Mouse (Mus musculus) limb, embryonic 15.5 days (tissue): ENCODE data around the gene Ipo8. TPM values are rescaled to one million over a fixed set of nuclear protein-coding genes. Genes with fewer than 3 reads are reported as not detected.

Source experiments
- ATAC-seq: fragments of 200-750 bp; cut with Nextera tagmentation; 2 replicates; pipeline ENCODE4 v1.8.0; 2017; ENCODE audit warnings: low read depth, moderate TSS enrichment; ENCODE audit not compliant: insufficient number of reproducible peaks, low FRiP score, low TSS enrichment
- H3K27ac ChIP-seq: fragments of 300-500 bp; sonication (generic); 2 replicates; pipeline ENCODE4 v1.5.1; 2015; ENCODE audit warnings: moderate library complexity, mild to moderate bottlenecking, inconsistent platforms
- H3K27me3 ChIP-seq: fragments of 300-500 bp; sonication (generic); 2 replicates; pipeline ENCODE4 v1.6.1; 2015; ENCODE audit warnings: inconsistent platforms
- H3K36me3 ChIP-seq: fragments of 300-500 bp; sonication (generic); 2 replicates; pipeline ENCODE4 v1.6.1; 2015; ENCODE audit warnings: inconsistent platforms
- H3K4me1 ChIP-seq: fragments of 300-500 bp; sonication (generic); 2 replicates; pipeline ENCODE4 v1.6.1; 2015; ENCODE audit warnings: inconsistent platforms
- H3K4me2 ChIP-seq: fragments of 300-500 bp; sonication (generic); 2 replicates; pipeline ENCODE4 v1.6.1; 2015; ENCODE audit warnings: mild to moderate bottlenecking, inconsistent platforms
- H3K4me3 ChIP-seq: fragments of 300-500 bp; sonication (generic); 2 replicates; pipeline ENCODE4 v1.5.1; 2015; ENCODE audit warnings: mild to moderate bottlenecking, inconsistent platforms
- H3K9ac ChIP-seq: fragments of 300-500 bp; sonication (generic); 2 replicates; pipeline ENCODE4 v1.6.1; 2015; ENCODE audit warnings: inconsistent platforms
- H3K9me3 ChIP-seq: fragments of 300-500 bp; sonication (generic); 2 replicates; pipeline ENCODE4 v1.6.1; 2016; ENCODE audit warnings: inconsistent platforms
- WGBS: fragments of 180-500 bp; shearing (Covaris S2); methylation state at CpG from one replicate; pipeline ENCODE4 v1.1.7; 2015; 5-methylcytosine and 5-hydroxymethylcytosine counted together
- polyA plus RNA-seq: library from polyadenylated mRNA; unstranded; fragments of >200 nt; fragmentation: Nextera tagmentation; extraction: Ambion mirVana; gene quantifications from 2 replicates; pipeline ENCODE4 v1.2.1, GENCODE M21; 2015

The Ipo8 gene
- 19.0 and 20.3 TPM in 2 replicates for polyA plus RNA-seq

GRCm38 (mm10) chr6:148830748-148831727 lies at the start of gene Ipo8:
Gene Ipo8 (minus strand): TSS chr6:148831467.
- Histone ChIP-seq H3K27me3 (no peaks in the 10 kb centered on the region), H3K4me2 (peak within 1 kb of the TSS; percentile 83), H3K36me3 (no peaks in the 10 kb centered on the region), H3K4me3 (peak within 1 kb of the TSS; percentile 91), H3K4me1 (peaks cover 7% of the 10 kb centered on the region; the same call in 1 of the 2 replicates), H3K27ac (peak within 1 kb of the TSS; percentile 71), H3K9me3 (no peaks in the 10 kb centered on the region), H3K9ac (peak within 1 kb of the TSS; percentile 66)
- under 1% methylated on average over 43 of the region's 47 CpGs for WGBS
- ATAC-seq, result peak; percentile 96

DNA sequence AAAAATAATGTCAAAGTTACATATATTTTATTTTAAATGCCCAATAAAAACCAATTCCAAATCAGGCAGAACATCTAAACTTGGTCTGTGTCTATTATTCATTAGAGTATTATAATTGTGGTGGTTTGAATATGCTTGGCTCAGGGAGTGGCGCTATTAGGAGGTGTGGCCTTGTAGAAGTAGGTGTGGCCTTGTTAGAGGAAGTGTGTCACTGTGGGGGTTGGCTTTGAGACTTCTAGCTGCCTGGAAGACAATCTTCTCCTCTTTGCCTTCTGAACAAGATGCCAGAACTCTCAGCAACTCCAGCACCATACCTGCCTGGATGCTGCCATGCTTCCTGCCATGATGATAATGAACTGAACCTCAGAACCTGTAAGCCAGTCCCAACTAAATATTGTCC lies 42.6 kb upstream of the Ipo8 start:
- 94% methylated on average over 1 of the region's 1 CpGs for WGBS

DNA sequence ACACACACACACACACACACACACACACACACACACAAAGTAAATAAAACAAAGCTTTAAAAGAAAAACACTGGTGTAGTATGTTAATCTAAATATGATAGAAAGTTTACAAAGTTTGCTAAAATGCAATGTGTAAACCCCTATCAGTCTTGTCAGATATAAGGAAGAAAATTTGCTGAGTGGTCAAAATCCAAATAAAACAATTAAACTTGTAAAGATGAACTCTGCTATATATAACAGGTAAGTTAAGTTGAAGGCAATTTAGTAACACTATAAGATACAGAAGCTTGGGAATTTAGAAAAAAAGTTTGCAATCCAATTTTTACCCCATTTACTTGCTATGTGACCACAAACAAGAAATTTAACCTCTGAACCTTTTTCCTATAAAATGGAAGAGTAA lies 14.4 kb upstream of the Ipo8 start:
- no peak for ATAC-seq
- H3K27me3 ChIP-seq, result no peaks in the 10 kb centered on the region

More for the DNA sequence above, 42.6 kb upstream of the Ipo8 start:
- no peak overlapping the region for H3K4me3 ChIP-seq
- H3K9me3 ChIP-seq, result no peaks in the 10 kb centered on the region
- no peak overlapping the region for H3K4me2 ChIP-seq
- no peak overlapping the region for H3K9ac ChIP-seq
- no peak overlapping the region for H3K27ac ChIP-seq
- no peak for ATAC-seq
- H3K4me1 ChIP-seq, result no peaks in the 10 kb centered on the region
- H3K36me3 ChIP-seq, result no peaks in the 10 kb centered on the region
- no peaks in the 10 kb centered on the region for H3K27me3 ChIP-seq

DNA sequence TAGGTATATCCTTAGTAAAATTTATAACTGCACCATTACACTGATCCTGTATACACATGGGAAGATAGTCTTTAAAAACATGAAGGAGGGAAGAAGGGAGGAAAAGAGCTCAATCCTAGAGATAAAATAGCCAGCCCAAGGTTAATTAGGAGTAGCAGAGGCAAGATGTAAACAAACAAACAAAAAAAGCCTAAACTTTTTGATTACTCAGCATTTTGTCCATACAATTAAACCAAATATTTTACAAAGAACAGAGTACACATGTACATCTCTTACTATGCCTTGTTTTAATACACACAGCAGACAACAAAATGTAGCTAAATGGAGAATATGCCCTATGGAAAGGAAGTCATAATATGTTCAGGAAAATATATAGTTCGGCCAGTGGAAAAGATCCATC lies 10.5 kb upstream of the Ipo8 start:
- Histone ChIP-seq H3K4me2 (no peak overlapping the region), H3K27ac (no peak overlapping the region), H3K36me3 (no peaks in the 10 kb centered on the region), H3K4me3 (no peak overlapping the region), H3K9me3 (no peaks in the 10 kb centered on the region), H3K4me1 (no peaks in the 10 kb centered on the region), H3K27me3 (no peaks in the 10 kb centered on the region), H3K9ac (no peak overlapping the region)
- WGBS, result 92% methylated on average over 1 of the region's 1 CpGs
- ATAC-seq, result no peak

More for the DNA sequence above, 14.4 kb upstream of the Ipo8 start:
- Histone ChIP-seq H3K27ac (no peak overlapping the region), H3K9ac (no peak overlapping the region), H3K4me1 (no peaks in the 10 kb centered on the region), H3K4me2 (no peak overlapping the region), H3K36me3 (no peaks in the 10 kb centered on the region), H3K9me3 (no peaks in the 10 kb centered on the region), H3K4me3 (no peak overlapping the region)

- H3K4me3 ChIP-seq, result no peak overlapping the region
- no peak overlapping the region for H3K4me2 ChIP-seq
- no peak overlapping the region for H3K27ac ChIP-seq
- H3K27me3 ChIP-seq, result no peaks in the 10 kb centered on the region
- ATAC-seq, result no peak
- no peak overlapping the region for H3K9ac ChIP-seq
- no peaks in the 10 kb centered on the region for H3K4me1 ChIP-seq
- no peaks in the 10 kb centered on the region for H3K9me3 ChIP-seq
- no peaks in the 10 kb centered on the region for H3K36me3 ChIP-seq
Measured at GRCm38 (mm10) chr6:148838460-148838859, 7.2 kb upstream of the Ipo8 start.

DNA sequence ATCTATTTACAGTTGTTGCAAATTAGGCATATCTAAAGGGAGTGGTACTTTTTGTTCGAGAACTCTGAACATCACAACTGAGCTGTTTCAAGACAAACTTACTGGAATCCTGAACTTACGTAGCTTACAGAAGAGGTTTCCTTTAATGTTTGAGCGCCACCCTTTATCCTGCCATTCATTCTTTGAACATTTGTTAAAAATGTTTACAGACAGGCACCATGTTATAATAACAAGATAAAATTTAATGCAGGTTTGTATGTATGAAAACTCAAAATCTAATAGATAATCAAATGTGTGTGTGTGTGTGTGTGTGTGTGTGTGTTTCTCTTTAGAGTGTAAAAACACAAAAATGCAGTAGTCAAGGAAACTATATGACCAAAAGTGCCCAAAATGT lies 458 bp upstream of the Ipo8 start:
- no peak for ATAC-seq
- Histone ChIP-seq H3K27ac (peak overlapping the region; percentile 47; the same call in 1 of the 2 replicates), H3K36me3 (no peaks in the 10 kb centered on the region), H3K9ac (no peak overlapping the region), H3K9me3 (no peaks in the 10 kb centered on the region), H3K4me3 (peak overlapping the region; percentile 91), H3K4me2 (peak overlapping the region; percentile 83), H3K27me3 (no peaks in the 10 kb centered on the region), H3K4me1 (peaks cover 7% of the 10 kb centered on the region; the same call in 1 of the 2 replicates)
- WGBS, result 18% methylated on average over 3 of the region's 3 CpGs

GRCm38 (mm10) chr6:148830355-148830747 lies 916 bp downstream of the Ipo8 start:
- H3K27me3 ChIP-seq, result no peaks in the 10 kb centered on the region
- ATAC-seq, result no peak
- peak overlapping the region; percentile 91 for H3K4me3 ChIP-seq
- peak overlapping the region; percentile 83 for H3K4me2 ChIP-seq
- WGBS, result under 1% methylated on average over 3 of the region's 3 CpGs
- no peaks in the 10 kb centered on the region for H3K36me3 ChIP-seq
- no peak overlapping the region for H3K27ac ChIP-seq
- H3K9ac ChIP-seq, result peak overlapping the region; percentile 66
- peaks cover 7% of the 10 kb centered on the region; the same call in 1 of the 2 replicates for H3K4me1 ChIP-seq
- H3K9me3 ChIP-seq, result no peaks in the 10 kb centered on the region

- H3K27me3 ChIP-seq, result no peaks in the 10 kb centered on the region
- no peaks in the 10 kb centered on the region for H3K9me3 ChIP-seq
- H3K4me2 ChIP-seq, result no peak overlapping the region
- no peak overlapping the region for H3K9ac ChIP-seq
- H3K36me3 ChIP-seq, result peaks cover 13% of the 10 kb centered on the region; the same call in 1 of the 2 replicates
- no peak overlapping the region for H3K4me3 ChIP-seq
- peaks cover 7% of the 10 kb centered on the region; the same call in 1 of the 2 replicates for H3K4me1 ChIP-seq
- H3K27ac ChIP-seq, result no peak overlapping the region
- WGBS, result 69% methylated on average over 4 of the region's 4 CpGs
- ATAC-seq, result no peak
Measured at GRCm38 (mm10) chr6:148826119-148826518, 5.1 kb downstream of the Ipo8 start.

- Histone ChIP-seq H3K27me3 (no peaks in the 10 kb centered on the region), H3K4me2 (no peak overlapping the region), H3K27ac (no peak overlapping the region), H3K4me3 (no peak overlapping the region), H3K9me3 (no peaks in the 10 kb centered on the region), H3K9ac (no peak overlapping the region), H3K36me3 (peaks cover 50% of the 10 kb centered on the region), H3K4me1 (no peaks in the 10 kb centered on the region)
- WGBS, result 88% methylated on average over 4 of the region's 4 CpGs
- ATAC-seq, result no peak
Measured at GRCm38 (mm10) chr6:148818624-148819343, 12.5 kb downstream of the Ipo8 start.

- Histone ChIP-seq H3K9me3 (no peaks in the 10 kb centered on the region), H3K4me1 (no peaks in the 10 kb centered on the region), H3K9ac (no peak overlapping the region), H3K27me3 (no peaks in the 10 kb centered on the region), H3K36me3 (peaks cover 56% of the 10 kb centered on the region), H3K4me2 (no peak overlapping the region), H3K27ac (no peak overlapping the region), H3K4me3 (no peak overlapping the region)
- no peak for ATAC-seq
- WGBS, result 82% methylated on average over 5 of the region's 5 CpGs
Measured at GRCm38 (mm10) chr6:148816751-148817150, 14.5 kb downstream of the Ipo8 start.

DNA sequence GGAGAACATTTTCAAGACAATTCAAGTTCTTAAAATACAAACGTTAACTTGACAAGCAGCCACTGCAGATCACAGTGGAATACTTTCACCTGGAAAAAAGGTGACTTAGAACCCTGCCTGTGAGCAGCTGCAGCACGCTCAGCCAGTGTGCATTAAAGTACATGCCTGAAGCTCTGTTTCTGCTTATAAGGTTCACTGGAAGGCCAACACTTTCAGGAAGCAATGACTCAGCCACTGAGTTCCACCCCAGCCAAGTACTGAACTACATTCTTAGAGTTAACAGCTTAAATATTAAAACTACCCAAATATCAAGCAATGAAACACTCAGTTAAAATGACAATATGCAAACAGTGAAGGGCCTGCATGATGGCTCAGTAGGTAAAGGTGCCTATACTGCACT lies 20.1 kb downstream of the Ipo8 start:
- WGBS, result 78% methylated on average over 2 of the region's 2 CpGs
- H3K27me3 ChIP-seq, result no peaks in the 10 kb centered on the region
- H3K9ac ChIP-seq, result no peak overlapping the region
- H3K27ac ChIP-seq, result no peak overlapping the region
- H3K4me1 ChIP-seq, result no peaks in the 10 kb centered on the region
- H3K36me3 ChIP-seq, result peaks cover 49% of the 10 kb centered on the region
- H3K4me3 ChIP-seq, result no peak overlapping the region
- ATAC-seq, result no peak
- no peak overlapping the region for H3K4me2 ChIP-seq
- no peaks in the 10 kb centered on the region for H3K9me3 ChIP-seq

- WGBS, result 77% methylated on average over 4 of the region's 4 CpGs
Measured at GRCm38 (mm10) chr6:148799773-148800172, 31.5 kb downstream of the Ipo8 start.

More at GRCm38 (mm10) chr6:148799773-148800172, 31.5 kb downstream of the Ipo8 start:
- peaks cover 62% of the 10 kb centered on the region for H3K36me3 ChIP-seq
- H3K4me2 ChIP-seq, result no peak overlapping the region
- H3K4me1 ChIP-seq, result no peaks in the 10 kb centered on the region
- ATAC-seq, result no peak
- no peaks in the 10 kb centered on the region for H3K9me3 ChIP-seq
- no peak overlapping the region for H3K27ac ChIP-seq
- H3K27me3 ChIP-seq, result no peaks in the 10 kb centered on the region
- H3K4me3 ChIP-seq, result no peak overlapping the region
- no peak overlapping the region for H3K9ac ChIP-seq
